Mouse (Mus musculus) ovary, adult 18-20 months (tissue): ENCODE measurements around the gene Phospho1.

Experiments used
- DNase-seq: peaks from one replicate; pipeline ENCODE4 v3.0.0; 2022; ENCODE audit warnings: low spot score, mixed read lengths

Gene Phospho1

DNA sequence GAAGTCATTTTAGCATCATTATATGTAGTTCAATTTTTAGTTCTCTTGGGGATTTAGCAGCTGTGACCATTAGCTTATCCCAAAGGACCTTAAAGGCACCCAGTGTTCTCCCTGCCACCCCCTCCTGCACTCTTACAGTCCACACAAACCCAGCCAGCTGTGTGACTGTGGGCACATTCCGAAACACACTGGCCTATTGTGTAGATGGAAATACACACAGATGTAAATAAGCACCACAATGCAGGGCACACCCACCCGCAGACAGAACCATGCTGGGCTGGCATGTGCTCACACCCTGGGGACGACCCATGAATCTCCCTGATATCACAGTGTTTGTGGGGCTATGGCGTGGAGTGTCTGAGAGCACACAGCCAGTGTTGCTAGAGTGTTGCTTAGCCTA is 12.1 kb upstream of the Phospho1 start:
- no peak for DNase-seq

DNA sequence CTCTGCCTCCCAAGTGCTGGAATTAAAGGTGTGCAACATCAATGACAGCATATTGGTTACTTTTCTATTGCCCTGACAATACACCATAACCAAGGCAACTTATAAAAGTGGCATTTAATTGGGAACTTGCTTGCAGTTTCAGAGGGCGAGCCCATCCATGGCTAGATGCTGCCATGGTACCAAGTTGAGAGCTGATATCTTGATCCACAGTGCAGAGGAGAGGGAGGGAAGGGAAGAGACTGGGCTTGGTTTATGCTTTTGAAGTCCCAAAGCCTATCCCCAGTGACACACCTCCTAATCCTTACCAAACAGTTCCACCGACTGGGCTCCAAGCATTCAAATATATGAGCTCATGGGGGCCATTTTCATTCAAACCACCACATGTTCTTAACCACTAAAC is 10.2 kb upstream of the Phospho1 start:
- DNase-seq, result no peak

DNA sequence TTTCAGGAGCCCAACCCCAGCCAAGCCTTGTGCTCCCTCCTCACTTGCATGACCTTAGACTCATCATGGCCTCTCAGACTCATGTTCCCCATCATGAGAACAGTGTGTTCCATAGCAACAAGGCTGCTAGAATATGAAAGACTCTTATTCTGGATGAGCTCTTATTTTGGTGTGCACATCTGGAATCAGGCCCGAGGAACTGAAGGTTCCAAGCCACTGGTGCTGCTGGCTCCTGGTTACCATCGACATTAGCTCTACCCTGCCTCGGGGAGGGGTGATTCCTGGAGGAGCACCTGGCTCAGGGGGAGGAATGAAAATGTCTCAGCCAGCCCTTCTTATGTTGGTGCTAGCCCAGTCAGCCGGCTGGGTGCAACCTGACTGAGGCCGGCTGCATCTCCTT is 9.4 kb upstream of the Phospho1 start:
- DNase-seq, result no peak

DNA sequence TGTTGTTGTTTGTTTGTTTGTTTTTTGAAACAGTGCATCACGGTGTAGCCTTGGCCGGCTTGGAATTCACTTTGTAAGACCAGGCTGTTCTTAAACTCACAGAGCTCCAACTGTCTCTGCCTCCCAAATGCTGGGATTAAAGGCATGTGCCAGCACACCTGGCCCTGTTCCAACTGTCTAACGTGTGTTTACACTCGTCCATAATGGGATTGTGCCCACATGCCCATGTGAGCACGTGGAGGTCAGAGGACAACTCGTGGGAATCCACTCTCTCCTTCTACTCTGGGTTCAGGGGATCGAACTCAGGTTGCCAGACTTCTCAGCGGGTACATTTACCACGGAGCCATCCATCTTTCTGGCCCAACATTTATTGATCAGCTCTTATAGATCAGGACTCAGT is 8.9 kb upstream of the Phospho1 start:
- no peak for DNase-seq

DNA sequence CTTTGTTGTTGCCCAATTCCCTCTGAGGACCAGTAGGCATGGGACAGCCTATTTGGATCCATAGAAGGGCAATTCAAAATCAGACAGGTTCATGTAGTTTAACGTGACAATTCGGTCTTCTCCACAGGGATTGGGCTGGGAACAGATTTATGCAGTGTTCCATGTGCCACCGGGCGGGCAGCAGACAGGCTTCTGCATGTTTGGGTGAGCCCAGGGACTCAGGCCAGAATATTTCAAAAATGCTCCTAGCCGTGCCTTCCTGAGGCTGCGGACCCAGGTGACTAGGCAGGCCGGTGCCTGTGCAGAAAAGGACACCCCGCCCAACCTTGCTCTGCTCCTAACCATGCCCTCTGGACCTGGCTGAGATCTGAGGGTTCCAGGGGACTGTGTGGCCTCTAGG is 5.2 kb upstream of the Phospho1 start:
- no peak for DNase-seq

DNA sequence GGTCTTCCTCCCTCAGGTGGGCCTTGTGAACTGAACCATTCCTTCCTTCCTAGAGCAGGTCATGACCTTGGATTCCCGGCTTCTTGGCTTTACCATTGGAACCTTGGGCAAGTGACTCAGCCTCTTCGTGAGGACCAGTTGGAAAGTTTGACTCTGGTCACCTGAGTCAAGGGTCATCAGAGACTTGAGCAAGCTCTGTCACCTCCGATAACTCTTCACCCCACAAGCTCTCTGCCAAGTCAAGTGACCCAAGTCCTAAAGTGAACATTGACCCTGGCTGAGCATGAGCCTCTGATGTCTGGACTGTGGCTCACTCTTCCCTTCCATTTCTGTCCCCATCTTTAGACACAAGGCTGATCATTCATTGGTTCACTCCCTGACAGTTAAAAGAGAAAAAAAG is 2.8 kb upstream of the Phospho1 start:
- DNase-seq, result no peak

DNA sequence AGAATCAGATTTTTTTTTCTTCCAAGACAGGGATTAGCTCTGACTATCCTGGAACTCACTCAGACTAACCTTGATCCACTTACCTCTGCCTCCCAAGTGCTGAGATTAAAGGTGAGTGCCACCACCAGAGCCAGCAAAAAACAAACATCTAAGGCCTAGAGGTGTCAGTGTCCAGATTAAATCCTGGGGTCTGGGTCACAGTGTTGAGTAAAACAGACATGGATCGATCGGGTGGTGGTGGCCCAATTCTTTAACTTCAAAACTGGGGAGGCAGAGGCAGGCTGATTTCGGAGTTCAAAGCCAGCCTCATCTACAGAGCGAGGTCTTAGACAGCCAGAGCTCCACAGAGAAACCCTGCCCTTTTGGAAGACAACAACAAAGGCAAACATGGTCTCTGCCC is 1.9 kb upstream of the Phospho1 start:
- DNase-seq, result no peak

DNA sequence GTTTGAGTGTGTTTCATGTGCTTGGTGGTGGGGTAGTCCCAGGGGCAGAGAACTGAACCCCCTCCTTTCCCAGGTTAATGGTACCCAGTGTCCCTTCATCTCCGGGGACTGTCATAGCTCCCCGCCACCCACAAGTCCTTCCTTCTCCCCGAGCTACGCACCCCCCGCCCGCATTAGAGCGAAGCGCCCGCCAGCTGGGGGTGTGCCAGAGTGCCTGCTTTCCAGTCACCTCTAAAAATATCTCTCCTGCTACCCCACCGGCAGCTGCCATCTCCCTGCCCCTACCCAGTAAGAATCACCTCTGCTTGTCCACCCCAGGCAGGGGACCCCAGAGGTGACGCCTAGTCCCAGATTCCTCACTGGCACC is 561 bp downstream of the Phospho1 start:
- no peak for DNase-seq

DNA sequence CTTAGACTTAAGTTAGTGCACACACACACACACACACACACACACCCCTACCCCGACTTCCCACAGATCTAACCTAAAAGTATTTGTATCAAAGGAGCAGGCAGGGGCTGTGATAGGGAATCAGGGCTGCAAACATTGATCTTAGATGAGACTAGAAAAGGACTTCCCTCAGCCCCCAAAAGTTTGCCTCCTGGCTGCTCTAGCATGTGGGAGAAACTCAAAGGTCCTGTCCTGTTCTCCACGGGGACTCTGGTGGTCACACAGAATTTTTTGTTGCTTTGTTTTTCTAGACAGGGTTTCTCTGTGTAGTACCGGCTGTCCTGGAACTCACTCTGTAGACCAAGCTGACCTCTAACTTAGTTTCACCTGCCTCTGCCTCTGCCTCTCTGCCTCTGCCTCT is 1.3 kb downstream of the Phospho1 start:
- no peak for DNase-seq

DNA sequence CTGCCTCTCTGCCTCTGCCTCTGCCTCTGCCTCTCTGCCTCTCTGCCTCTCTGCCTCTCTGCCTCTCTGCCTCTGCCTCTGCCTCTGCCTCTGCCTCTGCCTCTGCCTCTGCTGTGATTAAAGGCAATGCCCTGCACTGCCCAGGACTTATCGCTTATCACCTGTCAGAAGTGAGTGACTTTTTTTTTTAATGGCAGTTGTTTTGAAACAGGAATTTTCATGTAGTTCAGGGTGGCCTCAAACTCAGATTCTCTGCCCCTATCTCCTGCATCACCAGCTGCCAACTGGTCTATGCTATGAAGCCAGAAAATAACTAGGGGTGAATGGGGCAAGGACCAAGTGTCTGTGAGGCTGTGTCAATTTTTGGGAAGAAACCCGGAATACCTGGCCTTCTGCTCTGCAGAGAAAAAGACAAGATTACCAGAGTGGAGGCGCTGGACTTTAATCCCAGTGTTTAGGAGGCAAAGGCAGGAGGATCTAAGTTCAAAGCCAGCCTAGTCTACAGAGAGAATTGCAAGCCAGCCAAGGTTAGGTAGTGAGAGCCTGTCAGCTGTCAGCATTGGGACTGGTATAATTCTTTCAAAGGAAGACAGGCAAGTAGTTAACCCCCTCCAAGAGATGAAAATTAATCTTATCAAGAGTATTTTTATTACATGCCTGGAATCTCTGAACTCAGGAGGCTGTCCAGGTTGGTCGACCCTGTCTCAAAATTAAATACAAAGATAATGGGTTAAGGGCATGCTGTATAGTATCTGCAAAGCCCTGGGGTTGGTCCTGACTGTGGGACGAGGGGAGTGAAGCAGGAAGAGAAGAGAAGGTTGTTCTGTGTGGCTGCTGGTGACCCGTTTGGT is 2.2 kb downstream of the Phospho1 start:
- no peak for DNase-seq

DNA sequence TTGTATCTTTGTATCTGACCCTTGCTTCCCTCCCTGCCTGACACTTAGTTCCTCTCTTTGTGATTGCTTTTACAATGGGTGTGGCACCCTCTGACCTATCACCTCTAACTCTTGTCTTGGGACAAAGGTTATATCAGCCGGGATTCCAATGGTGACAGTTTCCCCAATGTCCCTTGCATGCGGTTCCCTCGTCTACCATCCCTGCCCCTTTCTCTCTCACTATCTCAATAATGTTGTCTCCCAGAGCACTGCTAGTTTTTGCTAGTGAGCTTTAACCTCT is 2.8 kb downstream of the Phospho1 start:
- DNase-seq, result no peak

DNA sequence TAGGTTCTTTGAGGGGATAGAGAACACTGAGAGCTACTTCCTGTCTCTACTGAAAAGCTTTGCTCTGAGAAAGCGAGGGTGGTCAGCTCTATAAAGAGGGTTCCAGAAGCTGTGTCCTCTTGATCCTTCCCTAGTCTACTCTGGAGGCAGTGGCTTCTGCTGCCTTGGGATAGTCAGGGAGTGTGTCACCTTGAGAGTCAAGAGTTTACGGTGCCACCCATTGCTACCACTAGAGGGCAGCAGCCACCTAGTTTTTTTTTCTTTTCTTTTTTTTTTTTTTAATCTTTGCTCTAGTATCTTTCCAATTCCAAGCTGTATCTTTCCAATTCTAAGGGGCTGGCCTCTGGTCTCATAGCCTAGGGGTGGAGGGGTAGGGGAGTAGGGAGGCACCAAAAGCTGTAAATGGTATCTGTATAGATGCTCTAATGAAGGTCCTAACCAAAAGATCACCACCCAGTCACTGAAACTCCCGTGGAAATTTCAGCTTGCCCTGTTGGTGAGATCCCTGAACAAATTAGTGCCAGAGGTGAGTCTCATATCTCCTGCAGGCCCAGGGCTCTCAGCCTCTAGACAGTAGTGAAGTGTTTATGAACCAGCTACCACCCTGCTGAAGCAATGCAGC is 3.3 kb downstream of the Phospho1 start:
- DNase-seq, result no peak

DNA sequence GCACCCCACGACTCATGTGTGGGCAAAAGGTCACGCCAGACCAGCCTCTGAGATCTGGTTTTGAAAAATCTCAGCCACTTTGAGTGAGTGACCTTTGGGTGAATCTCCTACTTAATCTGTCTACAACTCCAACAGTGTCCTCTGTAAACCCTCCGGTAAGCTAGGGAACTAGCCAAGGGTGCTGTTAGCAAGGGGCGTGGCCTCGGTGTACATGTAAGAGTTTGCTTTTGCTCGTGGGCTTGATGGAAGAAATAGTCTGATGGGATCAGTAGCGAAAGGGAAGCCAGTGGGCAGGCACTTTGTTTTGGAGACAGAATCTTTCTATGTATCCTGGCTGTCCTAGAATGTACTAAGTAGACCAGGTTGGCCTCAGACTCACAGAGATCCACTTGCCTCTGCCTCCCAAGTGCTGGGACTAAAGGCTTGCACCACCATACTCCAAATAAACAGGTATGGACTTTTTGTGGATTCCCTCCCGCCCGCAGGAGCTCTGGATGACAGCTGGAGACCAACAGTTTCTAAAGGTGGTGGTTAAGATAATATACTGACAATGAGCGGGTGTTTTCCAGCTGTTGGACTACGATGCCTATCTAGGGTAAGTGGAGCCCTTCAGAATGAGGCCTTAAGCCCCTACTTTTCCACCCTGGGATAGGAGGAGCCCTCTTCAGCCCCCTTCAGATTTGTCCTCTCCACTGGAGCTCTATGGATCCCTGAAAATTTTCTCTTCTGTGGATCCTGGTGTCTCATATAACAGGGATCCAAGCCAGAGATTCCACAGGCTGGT is 4.1 kb downstream of the Phospho1 start:
- DNase-seq, result no peak

DNA sequence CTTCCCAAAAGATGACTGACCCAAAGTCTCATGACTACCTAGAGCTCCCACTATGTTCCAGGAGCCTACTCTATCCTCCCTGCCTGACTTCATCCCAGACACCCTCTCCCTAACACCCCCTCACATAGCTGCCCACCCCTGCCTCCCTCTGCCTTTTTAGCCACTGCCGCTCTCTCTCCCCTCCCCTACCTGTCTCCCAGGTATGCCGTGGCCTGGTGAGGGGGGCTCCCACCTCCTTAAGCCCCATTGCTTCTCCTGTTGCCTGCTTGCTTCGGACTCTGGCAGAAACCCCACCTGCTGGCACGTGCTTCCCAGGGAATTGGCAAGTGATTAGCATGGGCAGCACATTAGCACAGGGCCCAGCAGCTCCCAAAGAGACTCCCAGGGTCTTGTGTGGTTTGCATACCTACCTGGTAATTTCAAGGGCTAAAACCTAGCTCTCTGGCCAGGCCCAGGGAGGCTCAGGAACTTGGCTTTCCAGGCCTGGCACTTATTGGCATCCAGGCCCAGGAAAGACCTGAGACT is 5.3 kb downstream of the Phospho1 start:
- DNase-seq, result no peak

DNA sequence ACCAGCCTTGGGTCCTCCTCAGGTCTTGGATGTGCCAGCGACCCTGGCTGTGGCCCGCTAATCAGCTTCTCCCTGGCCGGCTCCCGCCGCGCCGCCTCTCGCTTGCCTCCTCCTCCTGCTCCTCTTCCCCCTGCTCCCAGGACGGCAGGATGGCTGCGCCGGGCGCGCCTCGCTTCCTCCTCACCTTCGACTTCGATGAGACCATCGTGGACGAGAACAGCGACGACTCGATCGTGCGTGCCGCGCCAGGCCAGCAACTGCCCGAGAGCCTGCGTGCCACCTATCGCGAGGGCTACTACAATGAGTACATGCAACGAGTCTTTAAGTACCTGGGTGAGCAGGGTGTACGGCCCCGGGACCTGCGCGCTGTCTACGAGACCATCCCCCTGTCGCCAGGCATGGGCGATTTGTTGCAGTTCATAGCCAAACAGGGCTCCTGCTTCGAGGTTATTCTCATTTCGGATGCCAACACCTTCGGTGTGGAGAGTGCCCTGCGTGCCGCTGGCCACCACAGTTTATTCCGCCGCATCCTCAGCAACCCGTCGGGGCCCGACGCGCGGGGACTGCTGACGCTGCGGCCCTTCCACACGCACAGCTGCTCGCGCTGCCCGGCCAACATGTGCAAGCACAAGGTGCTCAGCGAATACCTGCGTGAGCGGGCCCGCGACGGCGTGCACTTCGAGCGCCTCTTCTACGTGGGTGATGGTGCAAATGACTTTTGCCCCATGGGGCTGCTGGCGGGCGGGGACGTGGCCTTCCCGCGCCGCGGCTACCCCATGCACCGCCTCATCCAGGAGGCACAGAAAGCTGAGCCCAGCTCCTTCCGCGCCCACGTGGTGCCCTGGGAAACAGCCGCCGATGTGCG is 6.3 kb downstream of the Phospho1 start:
- no peak for DNase-seq

DNA sequence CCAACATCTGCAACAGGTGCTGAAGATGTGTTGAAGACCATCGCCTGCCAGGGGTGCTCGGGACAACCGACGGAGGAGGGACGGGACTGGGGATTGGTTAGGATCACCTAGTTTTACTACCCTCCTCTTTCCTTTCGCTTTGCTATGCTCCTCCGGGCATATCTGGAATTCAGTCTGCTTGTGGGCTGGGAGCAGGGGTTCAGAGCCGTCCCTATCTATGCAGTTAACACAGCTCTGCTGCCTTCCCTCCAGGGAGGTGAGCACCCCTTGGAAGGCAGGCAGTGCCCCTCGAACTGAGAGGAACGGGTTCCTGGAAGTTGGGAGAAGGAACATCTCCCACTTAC is 6.9 kb downstream of the Phospho1 start:
- DNase-seq, result no peak

DNA sequence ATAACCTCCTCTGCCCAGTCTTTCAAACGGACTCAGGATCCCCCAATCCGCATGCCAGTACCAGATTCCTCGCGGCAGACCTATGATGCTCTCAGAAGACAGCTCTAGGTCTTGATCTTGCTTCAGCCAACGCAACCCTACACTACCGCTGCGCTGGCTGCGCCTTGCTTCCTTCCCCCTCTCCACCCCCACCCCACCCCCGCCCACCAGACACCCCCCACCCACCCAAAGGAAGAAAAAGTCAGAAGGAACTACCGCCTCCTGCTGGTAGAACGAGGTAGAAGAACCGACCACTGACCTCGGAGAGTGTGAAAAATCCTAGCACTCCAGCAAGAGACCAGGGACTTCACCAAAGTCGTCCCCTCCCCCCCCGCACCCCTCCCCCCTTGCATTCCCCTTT is 7.3 kb downstream of the Phospho1 start:
- DNase-seq, result no peak

DNA sequence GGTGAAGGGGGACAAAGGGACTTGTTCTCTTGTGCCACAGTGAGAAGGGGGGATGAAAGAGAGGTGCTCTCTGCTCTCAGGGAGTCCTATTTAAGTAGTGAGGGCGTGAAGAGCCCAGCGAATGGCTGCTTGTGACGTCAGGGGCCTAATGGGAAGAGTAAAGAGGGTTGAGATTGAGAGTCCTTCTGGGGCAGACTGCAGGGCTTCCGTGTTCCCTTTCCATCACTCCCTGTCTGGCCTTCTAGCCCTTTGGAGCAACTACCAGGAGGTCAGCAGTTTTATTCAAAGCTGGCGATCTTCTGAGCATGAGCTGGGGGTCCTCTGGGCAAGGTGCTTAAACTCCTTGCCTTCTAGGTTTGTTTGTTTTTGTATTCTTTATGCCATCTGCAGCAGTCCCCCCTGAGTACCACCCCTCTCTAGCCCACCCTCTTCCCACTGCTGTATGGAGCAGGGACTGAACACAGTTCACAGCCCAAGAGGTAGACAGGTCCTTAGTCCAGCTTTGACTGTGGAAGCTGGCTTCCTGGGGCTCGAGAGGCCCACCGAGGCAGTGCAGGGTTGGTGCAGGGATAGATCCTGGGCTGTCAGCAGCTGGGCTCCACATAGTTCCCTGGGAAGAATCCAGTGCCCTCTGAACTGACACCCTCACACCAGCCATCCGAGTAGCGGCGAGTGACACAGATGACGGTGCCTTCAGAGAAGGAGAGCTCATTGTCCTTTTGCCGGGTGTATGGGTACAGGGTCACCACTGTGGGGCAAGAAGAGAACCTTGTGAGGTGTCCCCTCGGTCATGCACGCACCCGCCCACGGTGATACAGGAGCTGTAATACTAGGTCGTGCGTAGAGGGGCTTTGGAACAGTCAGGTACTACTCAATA is 8.1 kb downstream of the Phospho1 start:
- DNase-seq, result no peak

DNA sequence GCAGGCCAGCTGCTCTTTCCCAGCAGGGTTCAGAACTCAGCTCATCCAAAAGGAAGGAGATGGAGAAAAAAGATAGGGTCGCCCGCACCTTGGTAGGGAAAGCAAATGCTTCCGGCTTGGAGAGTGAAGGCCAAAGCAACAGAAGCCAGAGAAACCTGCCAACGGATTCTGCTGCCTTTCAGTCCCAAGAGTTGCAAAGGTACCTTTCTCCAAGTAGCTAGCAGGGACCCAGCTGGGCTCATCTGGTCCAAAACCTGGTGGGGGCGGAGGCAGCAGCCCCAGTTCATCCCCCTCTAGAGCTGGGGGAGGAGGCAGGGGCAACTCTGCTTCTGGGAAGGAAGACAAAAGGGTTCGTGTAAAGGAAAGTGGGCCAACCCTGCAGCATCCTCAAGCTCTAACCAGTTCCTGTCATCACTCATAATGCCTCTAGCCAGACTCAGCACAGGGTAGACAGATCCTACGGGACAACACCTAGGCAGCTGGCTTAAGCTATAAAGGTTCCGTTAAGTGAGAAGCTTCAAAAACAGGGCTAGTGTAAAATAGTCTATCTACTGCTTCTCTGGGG is 8.8 kb downstream of the Phospho1 start:
- DNase-seq, result no peak

DNA sequence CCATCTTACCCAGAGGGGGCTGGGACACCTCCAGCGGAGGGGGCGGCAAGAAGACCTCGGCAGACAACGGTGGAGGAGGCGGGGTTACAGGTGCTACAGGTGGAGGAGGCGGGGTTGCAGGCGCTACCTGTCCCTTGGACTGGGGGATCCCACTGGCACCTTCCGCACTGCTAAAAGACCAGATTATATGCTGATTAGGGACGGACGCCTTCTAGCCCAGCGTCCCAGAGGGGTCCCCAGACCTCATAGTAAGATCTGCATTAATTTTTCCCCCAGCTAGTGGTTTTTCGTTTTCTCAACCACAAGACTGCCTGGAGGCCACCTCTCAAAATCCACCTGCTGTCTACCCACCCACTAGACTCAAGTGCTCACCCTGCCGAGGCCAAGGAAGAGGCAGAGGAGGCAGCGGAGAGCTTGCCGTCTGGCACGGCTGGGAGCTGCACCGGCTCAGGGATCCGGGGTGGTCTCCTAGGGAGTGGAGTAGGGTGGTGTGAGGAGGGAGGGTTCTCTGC is 9.4 kb downstream of the Phospho1 start:
- no peak for DNase-seq
